Mouse (Mus musculus) bone marrow, adult 2 months (tissue): ENCODE results near the gene Rab36.

Source experiments
- CTCF ChIP-seq: fragments of 200-500 bp; IDR thresholded peaks from 2 replicates; pipeline ENCODE4 v1.5.1; 2011; ENCODE audit warnings: low read length, control low read depth; ENCODE audit not compliant: control insufficient read depth, insufficient read depth
- POLR2A ChIP-seq: fragments of 200-500 bp; IDR thresholded peaks from 2 replicates; pipeline ENCODE4 v1.6.1; 2011; ENCODE audit warnings: low read depth, mild to moderate bottlenecking, control low read depth, low read length, borderline replicate concordance; ENCODE audit not compliant: control insufficient read depth

- TF ChIP-seq CTCF (no peak), POLR2A (no peak)
These were observed 31.9 kb downstream of the Rab36 start for GRCm38 (mm10) chr10:75068624-75069328.
